Mouse (Mus musculus) erythroblast, embryonic 14.5 days (primary cell): ENCODE measurements around the gene Runx2.

Source experiments
- GATA1 ChIP-seq: IDR thresholded peaks from 2 replicates; pipeline ENCODE4 v1.6.1; 2012; ENCODE audit warnings: low read length, inconsistent platforms, mixed read lengths
- TAL1 ChIP-seq: IDR thresholded peaks from 3 replicates; pipeline ENCODE4 v1.6.1; 2012; ENCODE audit warnings: low read length, inconsistent platforms, mixed read lengths

GRCm38 (mm10) chr17:44603170-44603569 is 211.4 kb downstream of the Runx2 start:
- no peak for TF ChIP-seq TAL1
- TF ChIP-seq GATA1 = no peak
